Mouse (Mus musculus): ENCODE data around the gene Gm49450.
A peak's percentile ranks its signal among the peaks of the same experiment; 100 is the strongest.
"Not testable (repeated sequence)": the region's sequence is repeated elsewhere in the genome, so short reads cannot be mapped to it uniquely, and the experiment has no call there.

Gene Gm49450

DNA sequence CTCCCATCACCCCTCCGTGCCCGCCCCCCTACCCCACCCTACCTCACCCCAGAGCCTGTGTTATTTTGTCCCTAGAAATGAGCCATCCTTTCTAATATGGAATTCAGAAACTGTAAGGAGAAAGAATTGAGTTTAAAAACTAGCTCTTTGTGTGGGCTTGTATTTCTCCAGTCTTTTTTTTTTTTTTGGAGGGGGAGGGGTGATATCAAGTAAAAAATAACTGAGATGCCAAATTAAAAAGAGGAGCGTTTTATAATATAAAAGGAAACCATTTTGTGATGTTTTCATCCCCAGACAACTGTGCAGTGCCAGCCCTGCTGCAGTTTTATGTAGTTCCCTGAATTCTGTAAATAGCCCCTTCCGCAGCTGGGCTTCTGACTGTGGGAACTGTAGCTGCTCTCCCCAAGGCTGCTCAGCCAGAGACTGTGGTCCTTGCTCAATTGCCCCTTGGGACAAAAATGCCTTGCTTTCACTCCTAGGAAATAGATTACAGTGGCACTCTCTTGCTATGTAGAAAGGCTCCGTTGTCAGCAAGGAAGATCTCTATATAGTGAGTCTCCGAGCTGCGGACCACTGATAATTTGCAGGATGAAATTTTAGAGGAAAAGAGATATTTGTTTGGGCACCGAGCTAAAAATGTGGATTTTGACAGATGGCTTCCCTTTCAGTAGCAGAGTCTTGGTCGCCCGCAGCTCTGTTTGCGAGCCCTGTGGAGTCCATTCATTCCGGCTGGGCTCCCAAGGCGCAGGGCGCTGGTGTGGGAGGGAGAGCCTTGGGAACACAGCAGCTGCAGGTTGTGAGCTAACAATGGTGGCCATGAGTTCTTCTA is 1.3 kb upstream of the Gm49450 start:
- DNase-seq (ENCODE audit: low spot score in 2 of 2): peak in 1 of 2 experiments; percentile 58

DNA sequence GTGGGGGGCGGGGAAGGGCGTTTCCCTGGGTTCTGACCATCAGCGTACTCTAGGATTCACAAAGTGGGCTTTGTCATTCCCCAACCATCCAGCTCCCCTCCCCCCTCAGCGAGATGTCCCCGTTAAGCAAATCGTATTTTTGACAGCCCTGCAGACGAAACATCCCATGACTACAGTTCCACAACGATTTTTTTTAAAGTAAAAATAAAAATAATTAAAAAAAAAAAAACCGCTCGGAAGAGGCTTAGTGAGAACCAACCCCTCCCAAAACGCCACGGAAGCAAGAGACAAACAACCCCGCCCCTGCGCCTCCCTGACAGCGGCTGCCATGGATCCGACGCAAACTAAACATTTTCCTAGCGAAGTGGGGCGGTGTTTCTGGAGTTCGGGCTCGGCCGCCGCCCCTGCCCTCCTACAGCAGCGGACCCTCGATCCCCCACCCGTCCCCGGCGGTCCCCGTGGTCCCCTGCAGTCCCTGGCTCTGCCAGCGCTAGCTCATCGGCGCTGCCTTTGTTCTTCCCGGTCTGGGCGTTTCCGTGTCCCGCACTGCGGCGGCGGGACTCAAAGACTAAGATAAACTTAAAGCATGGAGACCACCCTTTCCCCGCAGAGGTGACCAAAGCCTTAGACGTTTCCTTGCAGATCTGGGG is 475 bp downstream of the Gm49450 start:
- DNase-seq (ENCODE audit: low spot score in 2 of 2): no peak

DNA sequence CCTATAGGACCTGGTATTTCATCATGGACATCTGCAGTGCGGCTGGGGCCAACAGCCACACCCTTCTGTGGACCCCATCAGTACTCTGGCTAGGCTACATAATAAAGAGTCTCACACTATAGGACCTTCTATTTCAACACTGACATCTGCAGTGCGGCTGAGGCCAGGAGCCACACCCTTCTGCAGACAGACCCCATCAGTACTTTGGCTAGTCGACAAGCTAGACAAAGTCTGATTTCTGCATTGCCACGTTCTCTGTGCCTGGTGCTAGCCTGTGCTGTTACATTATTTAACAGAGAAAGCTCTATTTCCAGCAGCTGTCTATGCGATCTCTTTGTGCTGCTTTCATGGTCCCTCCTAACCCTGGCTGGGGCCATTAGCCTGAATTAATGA is 1.3 kb downstream of the Gm49450 start:
- DNase-seq (ENCODE audit: low spot score in 2 of 2): no peak

DNA sequence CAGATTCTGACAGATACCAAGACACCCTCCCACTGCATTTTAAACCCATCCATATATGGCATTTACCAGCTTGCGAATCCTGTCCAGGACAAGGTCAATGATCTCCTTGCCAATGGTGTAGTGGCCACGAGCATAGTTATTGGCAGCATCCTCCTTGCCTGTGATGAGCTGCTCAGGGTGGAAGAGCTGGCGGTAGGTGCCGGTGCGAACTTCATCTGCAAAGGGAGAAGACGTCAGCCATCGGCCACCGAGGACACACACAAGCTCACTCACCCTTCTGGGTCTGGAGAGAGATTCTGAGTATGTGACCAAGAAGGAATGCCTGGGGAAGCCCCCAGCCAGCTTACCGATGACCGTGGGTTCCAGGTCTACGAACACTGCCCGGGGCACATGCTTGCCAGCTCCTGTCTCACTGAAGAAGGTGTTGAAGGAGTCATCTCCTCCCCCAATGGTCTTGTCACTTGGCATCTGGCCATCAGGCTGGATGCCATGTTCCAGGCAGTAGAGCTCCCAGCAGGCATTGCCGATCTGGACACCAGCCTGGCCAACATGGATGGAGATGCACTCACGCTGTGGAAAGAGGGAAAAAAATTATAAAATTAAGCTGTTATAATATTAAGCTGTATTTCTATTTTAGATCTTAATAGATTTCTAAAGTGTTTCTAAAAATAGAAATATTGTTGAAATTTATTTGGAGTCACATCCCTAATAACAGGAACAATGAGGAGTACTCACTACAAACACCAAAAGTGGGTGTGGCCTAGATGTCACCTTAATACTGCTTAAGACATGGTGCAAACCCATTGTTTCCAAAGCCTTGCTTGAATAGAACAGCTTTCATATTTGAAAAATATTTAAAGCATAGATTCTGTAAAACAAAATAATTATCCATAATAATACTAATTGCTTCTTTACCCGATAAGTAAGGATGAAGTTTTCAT is 2.0 kb downstream of the Gm49450 start:
- DNase-seq (ENCODE audit: low spot score in 2 of 2): not testable (repeated sequence)

DNA sequence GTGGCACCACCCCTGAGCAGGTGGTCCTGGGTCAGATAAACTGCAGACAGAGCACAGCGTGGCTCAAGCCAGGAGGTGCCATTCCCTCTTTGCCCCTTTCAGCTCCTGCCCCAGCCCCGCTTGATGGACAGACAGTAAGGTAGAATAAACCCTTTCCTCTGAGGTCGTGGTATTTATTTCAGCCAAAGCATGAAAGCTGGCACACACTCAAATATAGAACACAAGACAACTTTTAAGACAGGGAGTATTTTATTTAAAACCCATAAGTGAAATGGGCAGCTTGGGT is 3.8 kb downstream of the Gm49450 start:
- no peak for DNase-seq (ENCODE audit: low spot score in 2 of 2)

DNA sequence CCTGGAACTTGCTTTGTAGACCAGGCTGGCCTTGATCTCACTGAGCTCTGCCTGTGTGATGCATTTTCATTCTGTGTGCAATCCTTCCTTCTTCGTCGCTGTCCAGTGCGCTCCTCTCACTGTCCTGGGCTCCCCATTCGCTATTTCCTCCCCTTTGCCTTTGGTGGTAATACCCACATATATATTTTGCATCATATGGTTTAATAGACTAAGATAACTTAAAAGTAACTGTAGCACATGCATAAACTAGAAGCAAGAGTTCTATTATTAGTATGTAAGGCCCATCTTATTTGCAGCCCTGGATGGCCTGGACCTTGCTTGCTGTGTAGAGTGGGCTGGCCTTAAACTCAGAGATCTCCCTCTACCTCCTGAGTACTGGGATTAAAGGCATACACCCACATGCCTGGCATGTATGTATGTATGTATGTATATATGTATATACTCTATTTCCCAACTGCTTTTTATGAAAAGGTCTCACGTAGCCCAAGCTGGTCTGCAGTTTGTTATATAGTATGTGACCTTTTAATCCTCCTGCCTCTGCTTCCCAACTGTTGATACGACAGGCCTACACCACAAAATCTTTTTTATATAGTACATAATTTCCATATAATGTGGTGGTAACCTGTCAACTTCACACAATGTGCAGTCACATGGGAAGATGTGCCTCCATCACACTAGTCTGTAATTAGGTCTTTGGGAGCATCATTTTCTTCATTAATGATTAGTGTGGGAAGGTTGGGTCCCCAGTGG is 4.3 kb downstream of the Gm49450 start:
- no peak for DNase-seq (ENCODE audit: low spot score in 2 of 2)

DNA sequence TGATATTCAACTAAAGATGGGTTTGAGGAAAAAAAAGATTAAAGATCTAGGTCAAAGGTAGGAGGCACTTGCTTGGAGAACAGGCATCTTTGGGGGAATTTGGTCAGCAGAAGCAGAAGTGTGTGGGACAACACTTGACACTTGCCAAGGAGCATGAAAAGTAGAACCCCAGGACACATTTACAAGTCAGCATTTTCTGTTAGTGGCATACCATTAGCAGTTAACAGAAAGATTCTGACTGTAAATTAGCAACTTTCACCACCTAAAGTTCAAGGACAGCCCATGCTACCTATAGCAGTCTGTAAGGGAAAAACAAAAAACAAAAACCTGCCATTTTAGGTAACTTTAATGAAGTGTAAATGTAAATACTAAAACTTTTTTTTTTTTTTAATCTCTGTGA is 5.0 kb downstream of the Gm49450 start:
- no peak for DNase-seq (ENCODE audit: low spot score in 2 of 2)

DNA sequence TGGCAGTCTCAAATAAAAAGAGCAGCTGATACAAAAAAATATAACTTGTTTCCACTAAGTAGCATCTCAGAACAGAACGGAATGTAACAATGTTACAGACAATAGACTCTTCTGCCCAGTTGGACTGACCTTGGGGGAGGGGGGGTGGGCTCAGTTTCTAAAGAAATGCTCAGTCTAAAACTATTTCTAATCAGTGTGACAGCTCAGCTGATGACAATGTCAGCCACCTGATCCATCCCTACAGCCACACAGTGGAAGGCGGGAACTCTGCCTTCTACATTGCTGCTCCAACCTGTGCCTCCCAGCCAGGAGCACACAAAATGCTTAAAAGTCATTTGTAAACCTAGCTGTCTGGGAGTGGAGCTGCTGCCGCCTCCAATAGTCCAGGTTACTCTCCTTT is 5.5 kb downstream of the Gm49450 start:
- DNase-seq (ENCODE audit: low spot score in 2 of 2): no peak

DNA sequence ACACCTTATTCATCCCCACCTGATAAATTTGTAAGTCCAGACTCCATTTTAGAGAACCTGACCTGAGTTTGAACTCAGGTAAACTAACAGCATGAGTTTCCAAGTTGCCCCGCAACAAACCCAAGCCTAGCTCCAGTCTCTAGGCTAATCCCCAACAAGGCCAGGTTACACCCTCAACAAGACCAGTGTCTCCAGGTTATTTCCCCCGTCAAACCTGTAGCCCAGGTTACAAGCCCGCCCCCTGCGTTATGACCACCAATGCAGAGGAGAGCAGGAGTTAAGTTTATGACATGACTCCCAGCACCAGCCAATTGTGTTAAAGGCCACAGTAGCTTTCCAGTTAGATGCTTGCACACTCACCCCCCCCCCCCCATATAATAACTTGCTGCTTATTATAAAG is 10.2 kb downstream of the Gm49450 start:
- DNase-seq (ENCODE audit: low spot score in 2 of 2): no peak

DNA sequence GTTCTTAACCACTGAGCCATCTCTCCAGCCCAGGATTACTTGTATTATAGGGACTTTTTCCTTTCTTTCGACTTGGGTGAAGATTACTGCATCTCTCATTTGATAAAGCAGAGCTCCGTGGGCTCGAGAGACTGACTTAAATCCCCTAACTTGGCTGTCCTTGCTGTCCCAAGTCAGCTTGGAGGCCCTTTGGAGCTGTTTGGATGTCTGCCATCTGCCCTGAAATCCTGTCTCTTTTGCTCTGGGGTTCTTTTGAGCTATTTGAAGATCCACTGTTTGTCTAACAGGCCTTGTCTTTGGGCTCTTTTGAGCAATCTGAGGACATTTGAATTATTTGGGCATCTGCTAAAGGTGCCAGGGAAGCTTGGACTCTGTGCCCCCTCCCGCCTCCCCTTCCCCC is 11.3 kb downstream of the Gm49450 start:
- DNase-seq (ENCODE audit: low spot score in 2 of 2): no peak

DNA sequence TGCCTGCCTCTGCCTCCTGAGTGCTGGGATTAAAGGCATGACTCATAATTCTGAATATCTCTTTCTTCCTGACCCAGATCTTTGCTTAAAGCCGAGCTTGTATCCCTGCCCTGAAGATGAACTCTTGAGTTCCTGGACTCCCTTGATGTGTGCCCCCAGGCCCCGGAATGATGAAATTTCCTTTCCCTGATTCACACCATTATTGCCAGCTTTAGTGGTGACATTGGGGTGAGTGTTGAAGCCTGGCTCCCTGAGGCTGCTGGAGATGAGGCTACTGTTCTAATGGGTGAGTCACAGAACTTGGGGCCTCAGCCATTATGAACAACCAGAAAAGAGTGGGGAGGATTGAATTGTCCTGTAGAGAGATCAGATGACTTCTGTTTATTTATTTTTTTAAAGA is 11.8 kb downstream of the Gm49450 start:
- DNase-seq (ENCODE audit: low spot score in 2 of 2): no peak

DNA sequence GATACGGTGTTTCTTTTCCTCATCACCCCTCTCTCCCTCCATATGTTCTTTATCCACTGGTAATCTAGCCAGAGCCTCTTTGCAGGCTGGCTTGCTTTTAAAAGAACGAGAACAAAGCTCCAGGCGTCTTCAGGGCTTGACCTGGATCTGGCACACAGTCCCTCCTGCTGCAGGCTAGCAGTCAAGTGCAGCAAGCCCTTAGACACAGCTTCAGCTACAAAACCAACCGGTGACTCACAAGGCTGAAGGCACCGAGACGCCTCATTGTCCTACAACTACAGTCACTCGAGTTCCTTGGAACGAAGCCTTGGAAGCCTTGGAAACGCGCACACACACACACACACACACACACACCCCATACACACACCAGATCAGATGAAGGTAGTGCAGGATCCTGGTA is 12.5 kb downstream of the Gm49450 start:
- no peak for DNase-seq (ENCODE audit: low spot score in 2 of 2)

DNA sequence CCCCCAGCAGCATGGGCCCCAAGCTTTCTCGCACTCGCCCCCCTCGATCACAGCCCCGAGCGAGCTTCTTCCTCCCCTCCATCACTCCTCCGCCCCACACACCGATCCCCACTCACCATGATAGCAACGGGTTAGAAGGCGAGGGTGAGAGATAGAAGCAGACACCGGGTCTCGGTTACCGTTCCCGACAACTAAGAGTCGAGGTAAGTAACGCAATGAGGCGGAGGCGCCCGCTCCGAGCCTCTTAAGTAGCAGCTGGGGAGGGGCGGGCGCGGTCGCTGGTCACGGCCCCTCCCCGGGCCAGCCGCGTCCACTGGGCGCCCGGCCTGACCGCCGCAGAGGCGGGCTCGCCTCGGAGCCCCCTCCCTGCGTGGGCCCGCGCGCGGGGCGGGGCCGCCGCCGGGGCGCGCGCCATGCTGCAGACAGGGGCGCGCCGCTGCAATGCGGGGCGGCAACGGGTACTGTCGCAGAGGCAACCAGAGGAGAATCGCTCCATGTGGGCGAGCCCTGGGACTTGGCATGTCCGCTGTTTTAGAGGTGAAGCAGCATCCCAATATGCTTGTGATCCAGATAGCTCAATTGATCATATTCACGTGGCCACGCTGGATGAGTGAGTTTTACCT is 19.0 kb downstream of the Gm49450 start, which contains the start of gene Tuba1b:
Gene Tuba1b (minus strand): TSS at position 349 of the 623 bp plus-strand sequence.
- peak; percentile 88 to 90 for DNase-seq (ENCODE audit: low spot score in 2 of 2)

DNA sequence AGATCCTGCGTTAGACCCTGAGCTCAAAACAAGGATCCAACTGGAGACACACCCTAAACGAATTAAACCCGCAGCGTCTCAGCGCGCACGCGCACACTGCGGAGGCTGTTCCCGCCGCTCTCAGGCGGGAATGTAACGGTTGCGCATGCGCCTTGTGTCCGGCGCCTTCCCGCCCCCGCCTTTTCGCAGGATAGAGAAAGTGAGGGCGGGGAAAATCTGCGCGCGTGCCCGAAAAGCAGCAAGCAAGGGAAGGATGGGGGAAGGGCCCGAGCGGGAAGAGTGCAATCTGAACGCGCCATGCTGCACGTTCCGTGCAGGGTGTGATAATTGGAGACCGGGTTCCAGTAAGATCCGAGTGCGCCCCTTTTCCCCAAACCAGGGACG is 19.5 kb downstream of the Gm49450 start:
- DNase-seq (ENCODE audit: low spot score in 2 of 2): peak; percentile 92 to 95

DNA sequence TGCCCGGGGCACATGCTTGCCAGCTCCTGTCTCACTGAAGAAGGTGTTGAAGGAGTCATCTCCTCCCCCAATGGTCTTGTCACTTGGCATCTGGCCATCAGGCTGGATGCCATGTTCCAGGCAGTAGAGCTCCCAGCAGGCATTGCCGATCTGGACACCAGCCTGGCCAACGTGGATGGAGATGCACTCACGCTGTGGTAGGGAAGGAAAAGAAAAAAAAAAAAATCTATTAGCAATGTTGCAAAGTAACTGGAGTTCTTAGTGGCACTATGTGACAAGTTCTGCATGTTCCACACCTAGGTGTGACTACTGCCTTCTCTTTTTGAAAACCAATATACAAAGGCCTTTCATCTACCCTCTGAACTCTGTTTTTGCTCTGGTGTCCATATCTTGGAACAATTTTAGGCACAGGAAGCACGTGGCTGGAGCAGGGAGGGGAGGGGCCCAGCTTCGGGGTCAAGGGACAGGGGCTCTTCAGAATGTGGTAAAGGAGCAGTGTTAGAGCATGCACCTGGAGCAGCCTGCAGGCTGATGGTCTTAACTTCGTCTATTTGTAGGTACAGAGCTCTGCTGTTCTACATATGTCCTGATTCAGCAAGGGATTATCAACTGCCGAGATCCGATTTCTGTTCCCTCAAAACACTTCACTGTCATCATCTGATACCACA is 20.2 kb downstream of the Gm49450 start:
- not testable (repeated sequence) for DNase-seq (ENCODE audit: low spot score in 2 of 2)

DNA sequence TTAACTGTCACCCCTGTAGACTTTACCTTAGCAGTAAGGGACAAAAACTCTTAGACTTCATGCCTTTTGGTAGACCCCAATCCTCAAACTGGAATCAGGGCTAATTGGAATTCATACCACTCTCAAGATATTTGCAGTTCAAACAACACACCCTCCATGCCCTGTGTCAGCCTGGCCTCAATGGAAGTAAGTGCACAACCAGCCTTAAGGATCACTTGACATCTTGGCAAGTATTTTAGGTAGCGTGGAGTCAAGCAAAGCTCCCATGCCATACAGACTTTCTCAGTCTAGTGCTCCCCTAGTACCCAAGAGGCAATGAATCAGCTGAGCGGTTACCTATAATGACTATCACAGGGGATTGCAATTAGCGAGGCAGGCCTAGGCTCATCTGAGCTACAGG is 22.4 kb downstream of the Gm49450 start:
- no peak for DNase-seq (ENCODE audit: low spot score in 2 of 2)

DNA sequence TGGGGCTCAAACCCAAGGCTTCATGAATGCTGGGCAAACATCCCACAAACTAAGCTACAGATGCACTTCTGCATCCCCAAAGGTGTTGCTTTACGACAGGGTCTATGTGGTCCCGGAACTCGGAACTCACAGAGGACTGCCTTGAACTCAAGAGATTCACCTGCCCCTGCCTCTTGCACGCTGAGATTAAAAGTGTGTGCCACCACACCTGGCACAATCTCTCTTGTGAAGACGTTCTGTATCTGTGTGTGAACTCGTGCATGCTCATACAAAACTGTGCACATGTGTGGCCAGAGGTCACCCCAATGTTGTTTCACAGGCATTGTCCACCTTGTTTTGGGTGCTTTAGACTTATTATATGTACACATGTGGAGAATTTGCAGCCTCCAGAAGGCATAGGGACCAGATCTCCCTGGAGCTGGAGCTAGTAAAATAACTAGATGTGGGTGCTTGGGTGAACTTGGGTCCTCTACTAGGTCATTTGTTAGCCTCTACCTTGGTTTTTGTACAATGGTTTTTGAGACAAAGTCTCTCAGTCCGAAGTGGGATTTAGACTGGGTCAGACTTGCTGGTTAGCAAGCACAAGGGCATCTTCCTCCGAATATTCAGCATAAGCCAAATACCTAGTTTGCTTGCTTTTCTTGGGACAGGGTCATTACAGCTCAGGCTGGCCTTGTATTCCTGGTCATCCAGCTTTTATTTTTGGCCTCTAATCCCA is 23.2 kb downstream of the Gm49450 start:
- DNase-seq (ENCODE audit: low spot score in 2 of 2): no peak

DNA sequence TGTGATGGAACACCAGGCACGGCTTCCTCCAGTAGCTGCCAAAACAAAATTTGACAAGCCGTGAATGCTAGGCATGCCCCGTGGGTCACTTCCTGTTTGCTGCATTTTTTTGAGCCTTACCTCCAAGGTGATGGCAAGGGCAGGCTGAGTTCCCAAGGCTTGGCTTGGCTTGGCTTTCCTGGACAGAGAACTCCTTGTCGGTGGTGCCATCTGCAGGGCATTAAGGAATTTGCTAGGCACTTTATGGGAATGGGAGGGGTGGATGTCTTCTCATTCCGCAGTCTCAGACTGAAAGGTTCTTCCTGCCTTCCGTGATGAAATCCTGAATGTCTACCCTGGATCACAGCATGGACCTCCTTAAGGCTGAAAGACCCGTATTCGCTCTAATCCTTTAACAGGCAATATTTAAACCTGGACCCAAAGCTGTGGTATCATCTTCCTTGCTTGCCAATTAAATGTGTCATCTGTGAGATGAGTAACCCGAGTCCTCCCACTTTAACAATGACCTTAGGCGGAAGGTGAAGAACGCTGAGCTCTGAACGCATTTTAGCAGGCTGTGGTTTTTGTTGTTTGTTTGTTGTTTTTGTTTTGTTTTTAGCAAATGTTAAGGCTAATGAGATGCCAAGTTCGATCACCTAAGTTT is 24.6 kb downstream of the Gm49450 start:
- peak in 1 of 2 experiments; percentile 45 for DNase-seq (ENCODE audit: low spot score in 2 of 2)

DNA sequence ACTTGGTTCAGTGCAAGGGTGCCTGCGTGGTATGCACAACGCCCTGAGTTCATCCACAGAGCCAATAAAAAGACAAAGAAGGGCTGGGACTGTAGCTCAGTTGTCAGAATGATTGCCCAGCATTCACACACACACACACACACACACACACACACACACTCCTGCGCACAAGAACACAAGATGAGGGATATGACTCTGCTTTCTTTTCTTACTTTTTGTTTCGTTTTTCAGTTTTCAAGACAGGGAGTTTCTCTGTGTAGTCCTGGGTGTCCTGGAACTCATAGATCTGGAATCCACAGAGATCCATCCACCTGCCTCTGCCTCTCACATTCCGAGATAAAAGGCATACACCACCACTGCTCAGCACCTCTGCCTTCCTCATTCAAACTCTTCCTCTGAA is 25.8 kb downstream of the Gm49450 start:
- no peak for DNase-seq (ENCODE audit: low spot score in 2 of 2)

DNA sequence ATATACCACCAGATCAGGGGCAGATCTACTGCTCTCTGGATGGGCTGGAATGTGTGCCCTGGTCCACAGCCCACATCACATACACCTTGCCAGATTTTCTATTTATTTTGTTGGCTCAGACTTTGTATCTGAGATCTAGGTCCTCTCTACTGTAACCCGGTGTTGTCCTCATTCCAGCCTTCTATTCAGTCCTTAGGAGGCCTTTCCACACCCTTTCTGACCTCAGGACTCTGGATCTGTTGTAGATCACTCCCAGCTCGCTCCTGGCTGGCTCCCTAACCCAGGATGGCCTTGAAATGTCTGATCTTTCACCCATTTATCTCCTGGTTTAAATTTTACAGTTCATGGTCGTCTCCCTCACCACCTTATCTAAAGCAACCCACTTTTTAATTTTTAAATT is 28.7 kb downstream of the Gm49450 start:
- DNase-seq (ENCODE audit: low spot score in 2 of 2): no peak
